Mouse (Mus musculus): ENCODE data around the gene Grm8. TPM values are rescaled to one million over a fixed set of nuclear protein-coding genes. Genes with fewer than 3 reads are reported as not detected.
A peak's percentile ranks its signal among the peaks of the same experiment; 100 is the strongest.

Gene Grm8
- polyA plus RNA-seq, 2 experiments = 1.1 to 1.8 TPM

DNA sequence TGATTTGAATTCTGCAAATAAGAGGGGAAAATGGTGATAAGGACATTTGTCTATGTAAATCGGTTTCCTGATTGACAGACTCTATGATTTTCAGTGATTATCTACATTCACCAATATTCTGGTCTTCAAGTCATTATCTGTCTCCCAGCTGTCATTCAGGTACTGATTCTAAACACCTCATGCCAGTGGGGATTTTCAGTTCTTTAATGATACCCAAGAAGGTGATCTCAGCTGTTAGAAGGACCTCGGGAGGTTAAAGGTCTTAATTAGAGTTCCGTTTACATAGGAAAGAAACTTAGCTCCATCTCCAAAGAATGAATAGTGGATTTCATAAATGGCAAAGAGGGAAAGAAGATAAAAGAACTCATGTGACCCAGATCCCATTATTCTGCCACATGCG lies 143.7 kb downstream of the Grm8 start:
- no peak for DNase-seq (ENCODE audit: low spot score)
- no peaks in the 10 kb centered on the region for H3K9me3 ChIP-seq (ENCODE audit: control insufficient read depth, low read length)
- no peak for TF ChIP-seq POLR2A (IDR thresholded peaks at IDR 0.05; ENCODE audit: borderline replicate concordance, extremely low read depth, insufficient read depth, insufficient read length)
- H3K9ac ChIP-seq (ENCODE audit: low read depth, low read length, severe bottlenecking) = no peak overlapping the region
- WGBS = 74% methylated on average over 4 of the region's 4 CpGs
- H3K4me1 ChIP-seq (ENCODE audit: control insufficient read depth, insufficient read depth, low read length) = no peaks in the 10 kb centered on the region
- H3K27me3 ChIP-seq (ENCODE audit: control insufficient read depth, insufficient read depth, low read length) = no peaks in the 10 kb centered on the region
- ATAC-seq (ENCODE audit: low FRiP score, low read depth) = no peak
- H3K27ac ChIP-seq (replicated peaks; ENCODE audit: low read depth, low read length) = no peak overlapping the region
- H3K4me2 ChIP-seq (replicated peaks; ENCODE audit: low read depth, low read length, severe bottlenecking) = no peak overlapping the region
- no peak overlapping the region for H3K4me3 ChIP-seq (replicated peaks; ENCODE audit: low read length)
- no peaks in the 10 kb centered on the region for H3K36me3 ChIP-seq (ENCODE audit: control insufficient read depth, insufficient read depth, low read length)

DNA sequence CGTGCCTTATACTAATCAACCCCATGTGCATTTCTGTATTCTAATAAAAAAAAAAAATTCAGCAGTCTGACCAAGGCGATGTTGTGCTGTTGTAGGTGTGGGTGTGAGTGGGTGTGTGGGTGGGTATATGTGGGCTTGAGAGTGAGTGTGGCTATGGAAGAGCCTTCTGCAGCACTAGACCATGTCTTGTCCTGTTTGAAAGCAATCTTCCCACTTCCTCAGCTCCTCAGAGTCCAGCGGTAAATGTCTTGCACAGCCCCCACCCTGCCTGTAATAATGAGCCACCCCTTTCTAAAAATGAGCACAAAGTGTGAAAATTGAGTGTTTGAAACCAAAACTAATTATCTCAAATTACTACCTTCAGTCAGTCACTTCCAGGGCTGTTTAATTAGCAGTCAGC lies 152.4 kb downstream of the Grm8 start:
- Histone ChIP-seq H3K36me3 (ENCODE audit: control insufficient read depth, insufficient read depth, low read length) (no peaks in the 10 kb centered on the region), H3K4me3 (replicated peaks; ENCODE audit: low read length) (no peak overlapping the region), H3K27me3 (ENCODE audit: control insufficient read depth, insufficient read depth, low read length) (no peaks in the 10 kb centered on the region), H3K27ac (replicated peaks; ENCODE audit: low read depth, low read length) (no peak overlapping the region), H3K4me2 (replicated peaks; ENCODE audit: low read depth, low read length, severe bottlenecking) (no peak overlapping the region), H3K9ac (ENCODE audit: low read depth, low read length, severe bottlenecking) (no peak overlapping the region), H3K9me3 (ENCODE audit: control insufficient read depth, low read length) (no peaks in the 10 kb centered on the region), H3K4me1 (ENCODE audit: control insufficient read depth, insufficient read depth, low read length) (no peaks in the 10 kb centered on the region)
- WGBS = 54% methylated on average over 3 of the region's 3 CpGs
- DNase-seq (ENCODE audit: low spot score) = no peak
- TF ChIP-seq POLR2A (IDR thresholded peaks at IDR 0.05; ENCODE audit: borderline replicate concordance, extremely low read depth, insufficient read depth, insufficient read length) = no peak
- ATAC-seq (ENCODE audit: low FRiP score, low read depth) = no peak

DNA sequence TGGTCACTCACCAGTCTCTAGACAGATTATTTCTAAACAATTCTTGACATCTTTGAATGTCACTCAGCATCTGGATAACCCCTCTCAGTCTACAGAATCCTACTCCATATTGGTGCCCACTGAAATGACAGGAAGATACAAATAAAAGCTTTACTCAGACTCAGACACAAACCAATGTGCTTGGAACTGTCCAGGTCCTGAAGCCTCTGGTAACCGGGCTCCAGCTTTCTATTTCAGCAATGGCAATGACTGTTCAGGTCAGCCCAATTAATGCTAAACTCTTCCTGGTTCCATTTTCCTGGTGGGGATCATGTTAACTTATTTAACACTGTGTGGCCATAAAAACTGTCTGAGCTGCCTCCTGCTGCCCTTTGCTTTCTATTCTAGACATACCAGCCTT lies 153.0 kb downstream of the Grm8 start:
- Histone ChIP-seq H3K27me3 (ENCODE audit: control insufficient read depth, insufficient read depth, low read length) (no peaks in the 10 kb centered on the region), H3K9ac (ENCODE audit: low read depth, low read length, severe bottlenecking) (no peak overlapping the region), H3K4me3 (replicated peaks; ENCODE audit: low read length) (no peak overlapping the region), H3K36me3 (ENCODE audit: control insufficient read depth, insufficient read depth, low read length) (no peaks in the 10 kb centered on the region), H3K4me1 (ENCODE audit: control insufficient read depth, insufficient read depth, low read length) (no peaks in the 10 kb centered on the region), H3K4me2 (replicated peaks; ENCODE audit: low read depth, low read length, severe bottlenecking) (no peak overlapping the region), H3K27ac (replicated peaks; ENCODE audit: low read depth, low read length) (no peak overlapping the region), H3K9me3 (ENCODE audit: control insufficient read depth, low read length) (no peaks in the 10 kb centered on the region)
- DNase-seq (ENCODE audit: low spot score) (peak; percentile 49), ATAC-seq (ENCODE audit: low FRiP score, low read depth) (no peak)
- 25% methylated on average over 1 of the region's 1 CpGs for WGBS
- TF ChIP-seq POLR2A (IDR thresholded peaks at IDR 0.05; ENCODE audit: borderline replicate concordance, extremely low read depth, insufficient read depth, insufficient read length) = no peak

DNA sequence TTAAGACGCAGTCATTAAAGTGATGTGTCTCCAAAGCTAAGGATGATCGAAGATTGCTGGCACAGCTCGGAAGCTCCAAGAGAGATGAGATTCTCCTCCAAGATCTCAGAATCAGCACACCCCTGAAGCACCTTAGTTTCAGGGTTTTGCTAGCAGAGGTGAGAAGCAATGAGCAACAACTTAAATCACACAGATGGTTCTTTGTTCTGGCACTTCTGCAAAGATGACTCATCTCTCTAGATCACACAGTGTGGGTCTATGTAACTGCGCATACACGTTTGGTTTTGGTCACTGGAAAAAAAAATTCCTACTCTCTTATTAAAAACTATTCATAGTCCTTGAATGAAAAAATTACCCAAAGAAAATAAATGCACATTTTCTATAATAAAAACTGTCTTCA lies 157.6 kb downstream of the Grm8 start:
- no peak overlapping the region for H3K27ac ChIP-seq (replicated peaks; ENCODE audit: low read depth, low read length)
- no peak for DNase-seq (ENCODE audit: low spot score)
- H3K4me1 ChIP-seq (ENCODE audit: control insufficient read depth, insufficient read depth, low read length) = no peaks in the 10 kb centered on the region
- H3K36me3 ChIP-seq (ENCODE audit: control insufficient read depth, insufficient read depth, low read length) = no peaks in the 10 kb centered on the region
- no peak overlapping the region for H3K9ac ChIP-seq (ENCODE audit: low read depth, low read length, severe bottlenecking)
- H3K27me3 ChIP-seq (ENCODE audit: control insufficient read depth, insufficient read depth, low read length) = no peaks in the 10 kb centered on the region
- H3K9me3 ChIP-seq (ENCODE audit: control insufficient read depth, low read length) = no peaks in the 10 kb centered on the region
- WGBS = 92% methylated on average over 5 of the region's 5 CpGs
- H3K4me3 ChIP-seq (replicated peaks; ENCODE audit: low read length) = no peak overlapping the region
- ATAC-seq (ENCODE audit: low FRiP score, low read depth) = no peak
- H3K4me2 ChIP-seq (replicated peaks; ENCODE audit: low read depth, low read length, severe bottlenecking) = no peak overlapping the region
- TF ChIP-seq POLR2A (IDR thresholded peaks at IDR 0.05; ENCODE audit: borderline replicate concordance, extremely low read depth, insufficient read depth, insufficient read length) = no peak

DNA sequence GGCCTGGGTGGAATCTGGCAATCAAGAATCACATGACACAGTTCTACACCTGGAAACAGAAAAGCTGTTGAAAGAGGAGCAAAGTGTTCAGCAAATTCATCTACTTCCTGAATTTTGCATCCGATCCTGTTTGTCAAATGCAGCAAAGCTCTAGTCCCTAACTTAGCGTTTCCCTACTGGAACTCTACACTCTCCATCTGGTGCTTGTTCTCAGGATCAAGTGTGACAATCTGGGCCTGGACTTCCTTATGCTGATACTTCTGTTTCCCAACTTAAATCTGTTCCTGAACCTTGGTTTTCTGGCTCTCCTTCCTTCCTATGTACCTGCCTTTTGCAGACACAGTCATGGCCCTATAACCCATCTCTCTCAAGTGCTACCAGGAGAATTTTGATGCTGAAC lies 166.1 kb downstream of the Grm8 start:
- ATAC-seq (ENCODE audit: low FRiP score, low read depth) (no peak), DNase-seq (ENCODE audit: low spot score) (no peak)
- 68% methylated on average over 2 of the region's 2 CpGs for WGBS

DNA sequence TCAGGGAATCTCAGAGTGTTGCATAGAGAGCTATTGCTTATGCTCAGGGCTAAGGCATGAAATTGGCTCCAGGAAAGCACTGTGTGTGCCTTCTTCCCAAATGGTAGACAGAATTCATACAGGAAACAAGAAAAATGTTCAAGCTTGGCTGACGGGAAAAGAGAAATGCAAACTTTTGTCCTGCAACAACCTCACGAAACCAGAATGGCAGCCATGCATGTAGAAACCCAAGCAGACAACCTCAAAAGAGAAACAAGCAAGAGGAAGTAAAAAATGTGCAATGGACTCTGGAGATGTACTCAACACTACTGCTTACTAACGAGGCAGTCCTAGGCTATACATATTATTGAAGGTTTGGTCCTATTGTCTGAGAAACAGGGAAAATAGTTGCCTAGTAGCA lies 167.9 kb downstream of the Grm8 start:
- Histone ChIP-seq H3K4me1 (ENCODE audit: control insufficient read depth, insufficient read depth, low read length) (no peaks in the 10 kb centered on the region), H3K27me3 (ENCODE audit: control insufficient read depth, insufficient read depth, low read length) (no peaks in the 10 kb centered on the region), H3K4me3 (replicated peaks; ENCODE audit: low read length) (no peak overlapping the region), H3K9ac (ENCODE audit: low read depth, low read length, severe bottlenecking) (no peak overlapping the region), H3K9me3 (ENCODE audit: control insufficient read depth, low read length) (no peaks in the 10 kb centered on the region), H3K4me2 (replicated peaks; ENCODE audit: low read depth, low read length, severe bottlenecking) (no peak overlapping the region), H3K27ac (replicated peaks; ENCODE audit: low read depth, low read length) (no peak overlapping the region), H3K36me3 (ENCODE audit: control insufficient read depth, insufficient read depth, low read length) (no peaks in the 10 kb centered on the region)
- ATAC-seq (ENCODE audit: low FRiP score, low read depth) (no peak), DNase-seq (ENCODE audit: low spot score) (no peak)
- WGBS = 82% methylated on average over 3 of the region's 3 CpGs
- TF ChIP-seq POLR2A (IDR thresholded peaks at IDR 0.05; ENCODE audit: borderline replicate concordance, extremely low read depth, insufficient read depth, insufficient read length) = no peak

More for the DNA sequence above, 166.1 kb downstream of the Grm8 start:
- Histone ChIP-seq H3K27me3 (ENCODE audit: control insufficient read depth, insufficient read depth, low read length) (no peaks in the 10 kb centered on the region), H3K4me2 (replicated peaks; ENCODE audit: low read depth, low read length, severe bottlenecking) (no peak overlapping the region), H3K27ac (replicated peaks; ENCODE audit: low read depth, low read length) (no peak overlapping the region), H3K9me3 (ENCODE audit: control insufficient read depth, low read length) (no peaks in the 10 kb centered on the region), H3K4me3 (replicated peaks; ENCODE audit: low read length) (no peak overlapping the region), H3K36me3 (ENCODE audit: control insufficient read depth, insufficient read depth, low read length) (no peaks in the 10 kb centered on the region), H3K4me1 (ENCODE audit: control insufficient read depth, insufficient read depth, low read length) (no peaks in the 10 kb centered on the region), H3K9ac (ENCODE audit: low read depth, low read length, severe bottlenecking) (no peak overlapping the region)
- TF ChIP-seq POLR2A (IDR thresholded peaks at IDR 0.05; ENCODE audit: borderline replicate concordance, extremely low read depth, insufficient read depth, insufficient read length) = no peak
